23 mouse cellular contexts compared by ENCODE assay signal in genomic region chr16:17853263-17853662, GRCm38 (mm10). TPM values are rescaled to one million over a fixed set of nuclear protein-coding genes. Genes with fewer than 3 reads are reported as not detected.
DNase-seq lines count a peak whose midpoint lies in the region; TF ChIP-seq lines count a peak whose summit lies in the region.
"Had no signal": no experiment of that assay in that cellular context is flagged by ENCODE, and none has a peak within 500 bp of the region (broad histone marks: within the 10 kb centered on the region; RNA-seq: fewer than 3 reads in every experiment).

No protein-coding gene starts in this region.

- H3K27me3 ChIP-seq in cerebellum, adult 2 months (ENCODE audit: control insufficient read depth, insufficient read depth, low read length), result no peaks in the 10 kb centered on the region
- H3K27me3 ChIP-seq: CH12.LX, Patski had no signal

- TF ChIP-seq POLR2A in cerebellum, adult 2 months (IDR thresholded peaks at IDR 0.05; ENCODE audit: borderline replicate concordance, insufficient read depth, low read length), result no peak

- 15% methylated on average over 2 of the region's 2 CpGs for WGBS in cerebellum, adult 2 months

- peak in 1 of 2 experiments; percentile 51 for DNase-seq in cerebellum, adult 2 months
- no peak for DNase-seq in cerebellum, postnatal 14 days
- peak; percentile 33 for DNase-seq in cerebellum, adult 9-11 months
- DNase-seq in cerebellum, postnatal 10 days, result no peak
- peak; percentile 63 for DNase-seq in brain, adult 2 months (ENCODE audit: low read depth, low spot score)
- no peak for DNase-seq in heart, adult 9 months (ENCODE audit: low spot score in 2 of 2)
- DNase-seq: adrenal gland, adult 2 months; adrenal gland, adult 8-10 months; adrenal gland, postnatal 10 days; adrenal gland, postnatal 14 days; adrenal gland, postnatal 25 days; adrenal gland, postnatal 36 days; B cell, adult 2 months; cerebellum, adult 11 months; cerebellum, adult 11-12 months; cerebellum, adult 18-20 months; cerebellum, adult 8-10 months had no signal

- no peak overlapping the region for H3K4me3 ChIP-seq in cerebellum, adult 2 months (replicated peaks; ENCODE audit: insufficient read depth, low read depth, low read length)

- H3K4me1 ChIP-seq in cerebellum, adult 2 months (ENCODE audit: control insufficient read depth, insufficient read depth, low read length), result peaks cover 43% of the 10 kb centered on the region

- peak overlapping the region; percentile 75 for H3K27ac ChIP-seq in cerebellum, adult 2 months (ENCODE audit: insufficient read depth, low read length)

- no peak for TF ChIP-seq CTCF in cerebellum, adult 2 months (IDR thresholded peaks at IDR 0.05; ENCODE audit: borderline replicate concordance, insufficient read depth, low read depth, low read length)

RNA-seq across cellular contexts. Expression of gene Car15, which starts 15.1 kb away (rescaled TPM):
- polyA plus RNA-seq in cerebellum, adult 2 months (2012; rRNA removed), result 48.4 and 58.9 TPM in 2 replicates

RNA-seq across cellular contexts. Expression of gene B830017H08Rik, which starts 20.3 kb away (rescaled TPM):
- 4.3 and 4.7 TPM in 2 replicates for polyA plus RNA-seq in cerebellum, adult 2 months (2012; rRNA removed)
- polyA plus RNA-seq: activated CD4-positive, CD25-positive, alpha-beta regulatory T cell, adult 4 months; adrenal gland, adult 2 months; C2C12; CD4-positive, CD25-positive, alpha-beta regulatory T cell, adult 4 months had no signal

RNA-seq across cellular contexts. Expression of gene Gm20518, which starts 38.2 kb away (rescaled TPM):
- 9.1 and 9.2 TPM in 2 replicates for polyA plus RNA-seq in cerebellum, adult 2 months (2012; rRNA removed)

RNA-seq across cellular contexts. Expression of gene Tssk1, which starts 40.8 kb away (rescaled TPM):
- polyA plus RNA-seq in cerebellum, adult 2 months (2012; rRNA removed), result 0.08 and 0.11 TPM in 2 replicates
- polyA plus RNA-seq: activated CD4-positive, CD25-positive, alpha-beta regulatory T cell, adult 4 months; CD4-positive, CD25-positive, alpha-beta regulatory T cell, adult 4 months; G1E had no signal

RNA-seq across cellular contexts. Expression of gene Dgcr2, which starts 45.1 kb away (rescaled TPM):
- 145 and 162 TPM in 2 replicates for polyA plus RNA-seq in cerebellum, adult 2 months (2012; rRNA removed)

Comparison
In these comparisons a context has a peak if more than half of its experiments do, and no peak if none do; other contexts are left out.
1. DNase-seq: peak in cerebellum, adult 9-11 months (single experiment) and brain, adult 2 months (single experiment); none in cerebellum, postnatal 14 days (0 of 2), cerebellum, postnatal 10 days (0 of 2) and heart, adult 9 months (0 of 2).